Mouse (Mus musculus) MEL (cell line): ENCODE results near the gene Col5a3. TPM values are rescaled to one million over a fixed set of nuclear protein-coding genes. Genes with fewer than 3 reads are reported as not detected.

ENCODE experiments used
- DNase-seq: peaks from one replicate; pipeline ENCODE4 v3.0.0; 2011; ENCODE audit warnings: low read depth, low spot score
- H3K27ac ChIP-seq: 2 replicates; pipeline ENCODE4 v1.5.1; 2012; ENCODE audit warnings: low read depth, mild to moderate bottlenecking, control low read depth, low read length, moderate library complexity; ENCODE audit not compliant: control insufficient read depth
- H3K27me3 ChIP-seq, 2 experiments: fragments of 150-350 bp in 1 of 2; sonication (generic) in 1 of 2; 2 replicates each; pipeline ENCODE4 v1.6.1; 2012; ENCODE audit warnings: low read length in 2 of 2, mild to moderate bottlenecking in 2 of 2, improper control_type of control experiment in 1 of 2, moderate library complexity in 1 of 2; ENCODE audit not compliant: insufficient read depth in 2 of 2, control insufficient read depth in 1 of 2
- H3K36me3 ChIP-seq, 2 experiments: 2 replicates each; pipeline ENCODE4 v1.6.1; 2012 to 2014; ENCODE audit warnings: low read length in 2 of 2, improper control_type of control experiment in 1 of 2, inconsistent platforms in 1 of 2, mild to moderate bottlenecking in 1 of 2; ENCODE audit not compliant: insufficient read depth in 2 of 2, control insufficient read depth in 1 of 2
- H3K4me1 ChIP-seq, 2 experiments: fragments of 150-350 bp in 1 of 2; sonication (generic) in 1 of 2; 2 replicates each; pipeline ENCODE4 v1.6.1; 2012; ENCODE audit warnings: low read length in 2 of 2, improper control_type of control experiment in 1 of 2, mild to moderate bottlenecking in 1 of 2; ENCODE audit not compliant: insufficient read depth in 2 of 2, control insufficient read depth in 1 of 2
- H3K4me3 ChIP-seq, 2 experiments: fragments of 150-350 bp in 1 of 2; sonication (generic) in 1 of 2; 2 replicates each; pipeline ENCODE4 v1.5.1; 2012; ENCODE audit warnings: low read depth in 2 of 2, low read length in 2 of 2, mild to moderate bottlenecking in 2 of 2, moderate library complexity in 2 of 2, control low read depth in 1 of 2, improper control_type of control experiment in 1 of 2; ENCODE audit not compliant: control insufficient read depth in 1 of 2, insufficient read depth in 1 of 2
- H3K79me2 ChIP-seq: 2 replicates; pipeline ENCODE4 v1.6.1; 2012; ENCODE audit warnings: mild to moderate bottlenecking, low read length, moderate library complexity; ENCODE audit not compliant: control insufficient read depth, poor library complexity, insufficient read depth
- H3K9ac ChIP-seq: 2 replicates; pipeline ENCODE4 v1.6.1; 2012; ENCODE audit warnings: low read depth, mild to moderate bottlenecking, control low read depth, low read length, moderate library complexity; ENCODE audit not compliant: control insufficient read depth, poor library complexity, severe bottlenecking
- H3K9me3 ChIP-seq: fragments of 150-350 bp; sonication (generic); replicated peaks from 2 replicates; pipeline ENCODE4 v1.6.1; 2012; ENCODE audit warnings: mild to moderate bottlenecking, low read length, improper control_type of control experiment, moderate library complexity; ENCODE audit not compliant: insufficient read depth
- BHLHE40 ChIP-seq: IDR thresholded peaks from 2 replicates; pipeline ENCODE4 v1.6.1; 2012; ENCODE audit warnings: low read depth, mild to moderate bottlenecking, inconsistent platforms, low read length, improper control_type of control experiment, borderline replicate concordance
- CTCF ChIP-seq, 3 experiments: IDR thresholded peaks in 2 of 3; conservative IDR thresholded peaks in 1 of 3; 2 replicates each; pipeline ENCODE4 v1.5.1; 2011 to 2012; ENCODE audit warnings: low read length in 3 of 3, low read depth in 2 of 3, mild to moderate bottlenecking in 2 of 3, improper control_type of control experiment in 1 of 3, inconsistent platforms in 1 of 3, mixed read lengths in 1 of 3, moderate library complexity in 1 of 3; ENCODE audit not compliant: control insufficient read depth in 1 of 3, insufficient read depth in 1 of 3, poor library complexity in 1 of 3, severe bottlenecking in 1 of 3
- E2F4 ChIP-seq: IDR thresholded peaks from 2 replicates; pipeline ENCODE4 v1.6.1; 2011; ENCODE audit warnings: low read depth, low read length, improper control_type of control experiment, borderline replicate concordance
- ELF1 ChIP-seq: IDR thresholded peaks from 2 replicates; pipeline ENCODE4 v1.6.1; 2014; ENCODE audit warnings: low read depth, mild to moderate bottlenecking, inconsistent platforms, low read length, improper control_type of control experiment, moderate library complexity
- EP300 ChIP-seq, 2 experiments: IDR thresholded peaks; 2 replicates each; pipeline ENCODE4 v1.6.1; 2011; ENCODE audit warnings: improper control_type of control experiment in 2 of 2, low read length in 2 of 2, low read depth in 1 of 2, mild to moderate bottlenecking in 1 of 2
- ETS1 ChIP-seq: IDR thresholded peaks from 2 replicates; pipeline ENCODE4 v1.6.1; 2012; ENCODE audit warnings: low read depth, mild to moderate bottlenecking, inconsistent platforms, low read length, improper control_type of control experiment, moderate library complexity
- GATA1 ChIP-seq: IDR thresholded peaks from 2 replicates; pipeline ENCODE4 v1.6.1; 2011; ENCODE audit warnings: low read depth, low read length, improper control_type of control experiment
- HCFC1 ChIP-seq: IDR thresholded peaks from 2 replicates; pipeline ENCODE4 v1.6.1; 2012; ENCODE audit warnings: low read depth, mild to moderate bottlenecking, inconsistent platforms, low read length, improper control_type of control experiment, moderate library complexity
- JUND ChIP-seq: IDR thresholded peaks from 2 replicates; pipeline ENCODE4 v1.6.1; 2011; ENCODE audit warnings: low read depth, mild to moderate bottlenecking, improper control_type of control experiment, low read length
- KAT2A ChIP-seq: conservative IDR thresholded peaks from 2 replicates; pipeline ENCODE4 v1.6.1; 2012; ENCODE audit warnings: low read depth, low read length, improper control_type of control experiment, inconsistent platforms
- MAFK ChIP-seq: IDR thresholded peaks from 2 replicates; pipeline ENCODE4 v1.6.1; 2011; ENCODE audit warnings: low read depth, mild to moderate bottlenecking, low read length, improper control_type of control experiment, borderline replicate concordance
- MAX ChIP-seq: IDR thresholded peaks from 2 replicates; pipeline ENCODE4 v1.6.1; 2011; ENCODE audit warnings: low read length, improper control_type of control experiment
- MAZ ChIP-seq: IDR thresholded peaks from 2 replicates; pipeline ENCODE4 v1.6.1; 2012; ENCODE audit warnings: low read depth, mild to moderate bottlenecking, inconsistent platforms, low read length, improper control_type of control experiment
- MEF2A ChIP-seq: IDR thresholded peaks from 2 replicates; pipeline ENCODE4 v1.6.1; 2014; ENCODE audit warnings: low read depth, mild to moderate bottlenecking, inconsistent platforms, low read length, improper control_type of control experiment; ENCODE audit not compliant: poor library complexity, insufficient replicate concordance, severe bottlenecking; ENCODE audit errors: extremely low read depth
- MYB ChIP-seq: IDR thresholded peaks from 2 replicates; pipeline ENCODE4 v1.6.1; 2011; ENCODE audit warnings: mild to moderate bottlenecking, low read depth, low read length, improper control_type of control experiment
- MYC ChIP-seq: IDR thresholded peaks from 2 replicates; pipeline ENCODE4 v1.6.1; 2011; ENCODE audit warnings: low read depth, mild to moderate bottlenecking, low read length, improper control_type of control experiment, moderate library complexity
- NELFE ChIP-seq: IDR thresholded peaks from 2 replicates; pipeline ENCODE4 v1.6.1; 2011; ENCODE audit warnings: low read depth, low read length, improper control_type of control experiment
- NRF1 ChIP-seq: IDR thresholded peaks from 2 replicates; pipeline ENCODE4 v1.6.1; 2014; ENCODE audit warnings: low read depth, mild to moderate bottlenecking, inconsistent platforms, low read length, improper control_type of control experiment, moderate library complexity; ENCODE audit not compliant: poor library complexity, insufficient read depth, severe bottlenecking
- POLR2A ChIP-seq, 2 experiments: IDR thresholded peaks; 2 replicates each; pipeline ENCODE4 v1.6.1; 2011 to 2012; ENCODE audit warnings: low read length in 2 of 2, mild to moderate bottlenecking in 2 of 2, control low read depth in 1 of 2, improper control_type of control experiment in 1 of 2, low read depth in 1 of 2, moderate library complexity in 1 of 2; ENCODE audit not compliant: control insufficient read depth in 1 of 2, insufficient read depth in 1 of 2, poor library complexity in 1 of 2
- POLR2AphosphoS2 ChIP-seq: IDR thresholded peaks from 2 replicates; pipeline ENCODE4 v1.6.1; 2011; ENCODE audit warnings: low read length, improper control_type of control experiment
- POLR2AphosphoS5 ChIP-seq: IDR thresholded peaks from 2 replicates; pipeline ENCODE4 v1.6.1; 2012; ENCODE audit warnings: low read depth, borderline replicate concordance, mild to moderate bottlenecking, inconsistent platforms, low read length, moderate library complexity, mixed read lengths
- RAD21 ChIP-seq: IDR thresholded peaks from 2 replicates; pipeline ENCODE4 v1.6.1; 2011; ENCODE audit warnings: mild to moderate bottlenecking, low read depth, low read length, improper control_type of control experiment
- RCOR1 ChIP-seq: IDR thresholded peaks from 2 replicates; pipeline ENCODE4 v1.6.1; 2012; ENCODE audit warnings: low read depth, mild to moderate bottlenecking, inconsistent platforms, low read length, improper control_type of control experiment
- SIN3A ChIP-seq: IDR thresholded peaks from 2 replicates; pipeline ENCODE4 v1.6.1; 2012; ENCODE audit warnings: low read length, improper control_type of control experiment, inconsistent platforms
- SMC3 ChIP-seq: IDR thresholded peaks from 2 replicates; pipeline ENCODE4 v1.6.1; 2011; ENCODE audit warnings: low read depth, low read length, improper control_type of control experiment
- TAL1 ChIP-seq: IDR thresholded peaks from 2 replicates; pipeline ENCODE4 v1.6.1; 2012; ENCODE audit warnings: mild to moderate bottlenecking, inconsistent platforms, low read length, moderate library complexity, mixed read lengths
- TBP ChIP-seq: IDR thresholded peaks from 2 replicates; pipeline ENCODE4 v1.8.0; 2011; ENCODE audit warnings: low read depth, low read length, improper control_type of control experiment
- TCF12 ChIP-seq: IDR thresholded peaks from 2 replicates; pipeline ENCODE4 v1.6.1; 2014; ENCODE audit warnings: low read depth, mild to moderate bottlenecking, inconsistent platforms, low read length, improper control_type of control experiment, moderate library complexity
- UBTF ChIP-seq: IDR thresholded peaks from 2 replicates; pipeline ENCODE4 v1.6.1; 2012; ENCODE audit warnings: low read depth, mild to moderate bottlenecking, inconsistent platforms, low read length, improper control_type of control experiment, moderate library complexity, borderline replicate concordance; ENCODE audit not compliant: insufficient read depth
- USF1 ChIP-seq: IDR thresholded peaks from 2 replicates; pipeline ENCODE4 v1.6.1; 2014; ENCODE audit warnings: low read depth, mild to moderate bottlenecking, inconsistent platforms, low read length, improper control_type of control experiment, moderate library complexity
- ZC3H11A ChIP-seq: IDR thresholded peaks from 2 replicates; pipeline ENCODE4 v1.6.1; 2012; ENCODE audit warnings: low read depth, mild to moderate bottlenecking, inconsistent platforms, low read length, improper control_type of control experiment
- ZKSCAN1 ChIP-seq: IDR thresholded peaks from 2 replicates; pipeline ENCODE4 v1.6.1; 2012; ENCODE audit warnings: low read depth, mild to moderate bottlenecking, inconsistent platforms, low read length, improper control_type of control experiment, moderate library complexity
- ZMIZ1 ChIP-seq: IDR thresholded peaks from 2 replicates; pipeline ENCODE4 v1.6.1; 2012; ENCODE audit warnings: low read depth, mild to moderate bottlenecking, inconsistent platforms, low read length, improper control_type of control experiment, moderate library complexity
- ZNF384 ChIP-seq: IDR thresholded peaks from 2 replicates; pipeline ENCODE4 v1.6.1; 2012; ENCODE audit warnings: low read depth, mild to moderate bottlenecking, inconsistent platforms, low read length, improper control_type of control experiment
- polyA plus RNA-seq, 2 experiments: library from polyadenylated mRNA; stranded (reverse) in 1 of 2; unstranded in 1 of 2; fragments of >175 nt in 1 of 2; fragments of >200 nt in 1 of 2; gene quantifications; 2 replicates each; pipeline versions ENCODE4 v1.2.1 to v1.2.4; 2012; ENCODE audit warnings: low replicate concordance in 2 of 2, low read depth in 1 of 2; ENCODE audit not compliant: insufficient read length in 2 of 2, insufficient read depth in 1 of 2, missing spikeins in 1 of 2
- total RNA-seq: library from RNA; depleted of rRNA; stranded (reverse); fragments of 300-350 nt; gene quantifications from 2 replicates; pipeline ENCODE4 v1.2.3, GENCODE M21; 2012

Col5a3 gene
- total and polyA plus RNA-seq, 3 experiments = 0.08 to 0.53 TPM; not detected in 1

GRCm38 (mm10) chr9:20757087-20757955 is 57.5 kb downstream of the Col5a3 start:
- H3K27ac ChIP-seq = peak overlapping the region; percentile 70
- no peaks in the 10 kb centered on the region for H3K9me3 ChIP-seq
- peak; percentile 100 for DNase-seq
- H3K9ac ChIP-seq = peak overlapping the region; percentile 35
- no peaks in the 10 kb centered on the region for H3K27me3 ChIP-seq
- peaks cover 15 to 42% of the 10 kb centered on the region in 2 experiments for H3K4me1 ChIP-seq
- H3K4me3 ChIP-seq = no peak overlapping the region
- peak; percentile 69 for TF ChIP-seq BHLHE40
- peak; percentile 65; the same call in 1 of the 2 replicates for TF ChIP-seq ELF1
- peak; percentile 96 for TF ChIP-seq SIN3A
- TF ChIP-seq POLR2AphosphoS2 = no peak
- TF ChIP-seq TAL1 = peak; percentile 94
- TF ChIP-seq POLR2A (IDR thresholded peaks at IDR 0.05; ENCODE audit: control insufficient read depth in 1 of 2, insufficient read depth in 1 of 2, low read depth in 1 of 2, low read length in 2 of 2, poor library complexity in 1 of 2) = peak in 1 of 2 experiments; percentile 67; a peak in 2 of 4 replicates
- no peak; the same call in 1 of the 2 replicates for TF ChIP-seq UBTF
- TF ChIP-seq RCOR1 = peak; percentile 98
- no peak for TF ChIP-seq E2F4
- peak; percentile 87 for TF ChIP-seq MYC
- peak; percentile 76 for TF ChIP-seq SMC3
- TF ChIP-seq USF1 = no peak
- TF ChIP-seq TCF12 = peak; percentile 96
- no peak for TF ChIP-seq KAT2A
- TF ChIP-seq TBP = peak; percentile 88
- TF ChIP-seq JUND = peak; percentile 77; the same call in 1 of the 2 replicates
- TF ChIP-seq ZC3H11A = peak; percentile 52
- peak; percentile 54 for TF ChIP-seq MAX
- no peak for TF ChIP-seq MEF2A
- TF ChIP-seq NELFE = peak; percentile 44
- TF ChIP-seq NRF1 = no peak
- peak; percentile 87 for TF ChIP-seq ETS1
- no peak for TF ChIP-seq ZMIZ1
- peak; percentile 81 for TF ChIP-seq HCFC1
- peak; percentile 80 for TF ChIP-seq RAD21
- peak; percentile 57; the same call in 1 of the 2 replicates for TF ChIP-seq ZNF384
- TF ChIP-seq MAFK = peak; percentile 34; the same call in 1 of the 2 replicates
- TF ChIP-seq GATA1 = peak; percentile 89
- TF ChIP-seq MAZ = peak; percentile 96; the same call in 1 of the 2 replicates
- TF ChIP-seq EP300 (IDR thresholded peaks at IDR 0.05; ENCODE audit: low read depth in 1 of 2, low read length in 2 of 2) = peak; percentile 92 to 99
- TF ChIP-seq ZKSCAN1 = no peak
- peak; percentile 45; the same call in 1 of the 2 replicates for TF ChIP-seq MYB
- peak; percentile 97 to 100 (median 100) for TF ChIP-seq CTCF (IDR thresholded peaks at IDR 0.05 in 2 of 3, conservative IDR thresholded peaks at IDR 0.05 in 1 of 3; ENCODE audit: control insufficient read depth in 1 of 3, insufficient read depth in 1 of 3, low read depth in 2 of 3, low read length in 3 of 3, poor library complexity in 1 of 3, severe bottlenecking in 1 of 3)
- peak; percentile 88; the same call in 1 of the 2 replicates for TF ChIP-seq POLR2AphosphoS5
- no peaks in the 10 kb centered on the region for H3K79me2 ChIP-seq
- H3K36me3 ChIP-seq = peaks cover 0 to 37% of the 10 kb centered on the region in 2 experiments; a peak in 2 of 4 replicates
